Mouse (Mus musculus): Measurements from ENCODE around the gene 6030458C11Rik.

Gene 6030458C11Rik

DNA sequence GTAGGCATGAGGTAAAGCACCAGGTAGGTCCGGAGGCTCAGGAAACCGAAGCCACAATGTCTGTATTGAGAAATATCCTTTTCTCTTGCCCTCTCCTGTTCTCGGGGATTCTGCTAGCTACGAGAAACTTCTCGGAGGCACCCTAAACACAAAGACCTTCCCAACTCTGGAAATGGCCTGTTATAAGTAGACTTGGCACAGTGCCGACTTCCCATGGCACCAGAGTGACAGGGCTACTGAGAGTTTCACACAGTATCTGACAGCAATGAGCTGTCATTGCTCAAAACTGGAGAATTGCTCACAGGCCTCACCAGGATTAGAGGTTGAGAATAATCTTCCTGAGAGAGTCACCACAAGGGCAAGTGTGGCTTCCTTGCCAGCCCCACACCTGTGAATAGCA is 63.7 kb downstream of the 6030458C11Rik start:
- no peak for DNase-seq (ENCODE audit: low read depth)

DNA sequence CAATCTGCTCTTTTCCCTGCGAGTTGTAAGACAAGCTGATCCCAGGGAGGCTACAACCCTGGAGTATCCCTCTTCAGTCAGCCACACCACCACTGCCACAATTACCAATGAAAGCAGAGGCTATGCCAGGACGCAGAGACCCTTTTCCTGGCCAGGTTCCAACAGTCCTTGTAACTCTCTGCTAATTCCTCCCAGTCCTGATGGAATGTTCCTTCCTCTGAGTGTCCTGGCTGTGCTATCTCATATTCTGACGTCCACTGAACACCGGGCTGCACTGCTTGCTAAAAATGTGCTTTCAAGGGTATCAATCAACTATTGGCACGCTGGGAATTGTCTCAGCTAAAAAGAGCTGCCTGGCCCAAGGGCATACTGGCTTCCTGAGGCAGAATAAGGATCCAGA is 66.0 kb downstream of the 6030458C11Rik start:
- DNase-seq (ENCODE audit: low read depth): no peak
